Comparison of ENCODE assay signal across 8 mouse cellular contexts in genomic region chr15:8279929-8280610, GRCm38 (mm10).
DNase-seq lines count a peak whose midpoint lies in the region; ATAC-seq lines count a peak whose summit lies in the region.

No protein-coding gene starts in this region.

- no peak overlapping the region for H3K27ac ChIP-seq in embryonic facial prominence, embryonic 11.5 days (replicated peaks; ENCODE audit: low read depth, low read length)
- H3K27ac ChIP-seq in heart, embryonic 13.5 days (replicated peaks) = no peak overlapping the region
- no peak overlapping the region for H3K27ac ChIP-seq in kidney, embryonic 16.5 days (ENCODE audit: low read length)

- H3K4me3 ChIP-seq in embryonic facial prominence, embryonic 11.5 days (ENCODE audit: low read depth, low read length) = no peak overlapping the region
- peak overlapping the region; percentile 57 for H3K4me3 ChIP-seq in heart, embryonic 13.5 days
- H3K4me3 ChIP-seq in kidney, embryonic 16.5 days (ENCODE audit: low read length) = peak overlapping the region; percentile 50

- H3K4me1 ChIP-seq in embryonic facial prominence, embryonic 11.5 days (ENCODE audit: control insufficient read depth, insufficient read depth, low read length) = no peaks in the 10 kb centered on the region
- 0 out of 2 replicates have a peak, but pooled peaks cover 3% of the 10 kb centered on the region for H3K4me1 ChIP-seq in heart, embryonic 13.5 days
- 0 out of 2 replicates have a peak, but pooled peaks cover 2% of the 10 kb centered on the region for H3K4me1 ChIP-seq in kidney, embryonic 16.5 days (ENCODE audit: insufficient read depth, low read length)

- H3K27me3 ChIP-seq in embryonic facial prominence, embryonic 11.5 days (ENCODE audit: control insufficient read depth, insufficient read depth, low read length) = no peaks in the 10 kb centered on the region
- H3K27me3 ChIP-seq in heart, embryonic 13.5 days (replicated peaks) = no peaks in the 10 kb centered on the region
- H3K27me3 ChIP-seq in kidney, embryonic 16.5 days (ENCODE audit: insufficient read depth, low read length) = no peaks in the 10 kb centered on the region

- no peak overlapping the region; the same call in 1 of the 2 replicates for H3K9ac ChIP-seq in embryonic facial prominence, embryonic 11.5 days (replicated peaks; ENCODE audit: low read length)
- peak overlapping the region; percentile 56; the same call in 1 of the 2 replicates for H3K9ac ChIP-seq in heart, embryonic 13.5 days
- H3K9ac ChIP-seq in kidney, embryonic 16.5 days (replicated peaks; ENCODE audit: low read length) = peak overlapping the region; percentile 48; the same call in 1 of the 2 replicates

- WGBS in embryonic facial prominence, embryonic 11.5 days = 72% methylated on average over 20 of the region's 20 CpGs
- 44% methylated on average over 20 of the region's 20 CpGs for WGBS in heart, embryonic 13.5 days
- WGBS in kidney, embryonic 16.5 days = 39% methylated on average over 16 of the region's 20 CpGs

- H3K9me3 ChIP-seq in embryonic facial prominence, embryonic 11.5 days (replicated peaks; ENCODE audit: control insufficient read depth, low read length) = no peaks in the 10 kb centered on the region
- 0 out of 2 replicates have a peak, but pooled peaks cover 5% of the 10 kb centered on the region for H3K9me3 ChIP-seq in heart, embryonic 13.5 days
- H3K9me3 ChIP-seq in kidney, embryonic 16.5 days (ENCODE audit: low read length) = peaks cover 5% of the 10 kb centered on the region

- DNase-seq in urinary bladder, postnatal 4 days (ENCODE audit: low spot score in 2 of 2) = peak; percentile 55 to 75
- no peak for DNase-seq in urinary bladder, adult 2 months (ENCODE audit: low spot score)
- peak; percentile 4 for DNase-seq in embryonic facial prominence, embryonic 11.5 days (ENCODE audit: low spot score)
- DNase-seq in lung, postnatal 25 days (ENCODE audit: low spot score) = peak; percentile 11
- DNase-seq in skeletal muscle tissue, adult 2 months (ENCODE audit: low read depth, low spot score) = peak; percentile 13

- H3K36me3 ChIP-seq in embryonic facial prominence, embryonic 11.5 days (replicated peaks; ENCODE audit: control insufficient read depth, insufficient read depth, low read depth, low read length) = no peaks in the 10 kb centered on the region
- H3K36me3 ChIP-seq in heart, embryonic 13.5 days = peaks cover 6% of the 10 kb centered on the region
- no peaks in the 10 kb centered on the region for H3K36me3 ChIP-seq in kidney, embryonic 16.5 days (ENCODE audit: insufficient read depth, low read length)

- ATAC-seq in embryonic facial prominence, embryonic 11.5 days (replicated peaks; ENCODE audit: insufficient number of reproducible peaks, low FRiP score, low TSS enrichment, low read depth) = peak; percentile 44; the same call in 1 of the 2 replicates
- ATAC-seq in heart, embryonic 13.5 days (ENCODE audit: extremely low read depth, insufficient number of reproducible peaks, low FRiP score, low TSS enrichment) = peak; percentile 63; the same call in 1 of the 2 replicates
- ATAC-seq in kidney, embryonic 16.5 days (ENCODE audit: low FRiP score, low TSS enrichment) = peak; percentile 93
- ATAC-seq in monocyte, adult 5-6 weeks (replicated peaks; ENCODE audit: insufficient number of reproducible peaks, low FRiP score, low TSS enrichment, poor library complexity, severe bottlenecking) = no peak

- 0 out of 2 replicates have a peak overlapping the region, but pooled peaks have one; percentile 4 for H3K4me2 ChIP-seq in embryonic facial prominence, embryonic 11.5 days (ENCODE audit: low read depth, low read length)
- peak overlapping the region; percentile 77 for H3K4me2 ChIP-seq in heart, embryonic 13.5 days
- peak overlapping the region; percentile 73 for H3K4me2 ChIP-seq in kidney, embryonic 16.5 days (replicated peaks; ENCODE audit: low read depth, low read length)

Comparison
In these comparisons a context has a peak if more than half of its experiments do, and no peak if none do; other contexts are left out.
1. H3K4me2 ChIP-seq: peak in every context shown above with its lines; median percentile 77 in heart, embryonic 13.5 days; 73 in kidney, embryonic 16.5 days; 4 in embryonic facial prominence, embryonic 11.5 days.